Mouse (Mus musculus): ENCODE measurements around the gene Mcm10. TPM values are rescaled to one million over a fixed set of nuclear protein-coding genes. Genes with fewer than 3 reads are reported as not detected.

Mcm10 gene
- polyA plus RNA-seq, 1 experiment from 2014 or later, result 49.8 TPM

Other genes starting within 250 kb of the Mcm10 start
- 134 and 140 TPM in 2 replicates for gene Sephs1, start 131.2 kb downstream of the Mcm10 start, polyA plus RNA-seq (2014; fragmentation: Nextera tagmentation; extraction: Ambion mirVana)
- 44.8 and 48.8 TPM in 2 replicates for gene Phyh, start 93.8 kb downstream of the Mcm10 start, polyA plus RNA-seq (2014; fragmentation: Nextera tagmentation; extraction: Ambion mirVana)
- not detected in 2 replicates for gene Ucma, start 36.7 kb downstream of the Mcm10 start, polyA plus RNA-seq (2014; fragmentation: Nextera tagmentation; extraction: Ambion mirVana)
- 4.3 and 5.2 TPM in 2 replicates for gene Optn, start 51.3 kb upstream of the Mcm10 start, polyA plus RNA-seq (2014; fragmentation: Nextera tagmentation; extraction: Ambion mirVana)
- 4.3 and 5.1 TPM in 2 replicates for gene Ccdc3, start 125.0 kb upstream of the Mcm10 start, polyA plus RNA-seq (2014; fragmentation: Nextera tagmentation; extraction: Ambion mirVana)